Comparison of ENCODE assay signal across 26 mouse cellular contexts in the genomic region with DNA sequence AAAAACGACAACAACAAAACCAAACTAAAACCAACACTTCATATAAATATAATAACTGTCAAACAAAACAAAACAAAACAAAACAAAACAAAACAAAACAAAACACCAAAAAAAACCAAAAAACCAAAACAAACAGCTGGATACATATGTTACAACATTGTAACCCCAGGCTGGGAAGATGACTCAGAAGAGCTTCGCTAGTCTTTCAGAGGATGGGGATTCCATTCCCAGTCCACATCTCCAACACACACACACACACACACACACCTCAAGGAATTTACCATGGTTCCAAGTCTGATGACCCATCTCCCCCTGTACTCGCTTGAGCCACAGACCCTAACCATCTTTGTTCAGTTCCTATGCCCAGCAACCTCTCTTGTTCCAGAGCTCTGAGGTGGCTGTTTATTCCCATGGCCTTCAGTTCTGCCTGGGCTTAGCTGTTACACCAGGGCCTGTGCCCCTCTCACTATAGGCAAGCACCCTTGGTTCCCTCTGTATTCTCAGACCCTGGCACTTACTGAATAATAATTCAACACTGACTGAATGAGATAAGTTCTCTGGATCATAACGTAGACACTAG. TPM values are rescaled to one million over a fixed set of nuclear protein-coding genes. Genes with fewer than 3 reads are reported as not detected.
A peak's percentile ranks its signal among the peaks of the same experiment; 100 is the strongest.
DNase-seq lines count a peak whose midpoint lies in the region; ATAC-seq lines count a peak whose summit lies in the region.
"Had no signal": no experiment of that assay in that cellular context is flagged by ENCODE, and none has a peak within 500 bp of the region (broad histone marks: within the 10 kb centered on the region; RNA-seq: fewer than 3 reads in every experiment).

No protein-coding gene starts in this region.

- WGBS in heart, embryonic 13.5 days = 79% methylated on average over 4 of the region's 4 CpGs

- H3K4me3 ChIP-seq in heart, embryonic 13.5 days = no peak overlapping the region
- H3K4me3 ChIP-seq: embryonic facial prominence, embryonic 10.5 days; forebrain, embryonic 13.5 days; intestine, embryonic 15.5 days; kidney, embryonic 15.5 days; limb, embryonic 13.5 days; midbrain, embryonic 13.5 days; neural tube, embryonic 13.5 days had no signal

- no peaks in the 10 kb centered on the region for H3K36me3 ChIP-seq in heart, embryonic 13.5 days
- H3K36me3 ChIP-seq: embryonic facial prominence, embryonic 10.5 days; intestine, embryonic 15.5 days; kidney, embryonic 15.5 days; limb, embryonic 13.5 days; midbrain, embryonic 13.5 days; neural tube, embryonic 13.5 days had no signal

- 0 out of 2 replicates have a peak overlapping the region, but pooled peaks have one; percentile 39 for H3K27ac ChIP-seq in heart, embryonic 13.5 days (replicated peaks)
- H3K27ac ChIP-seq: embryonic facial prominence, embryonic 10.5 days; forebrain, embryonic 13.5 days; hindbrain, embryonic 14.5 days; intestine, embryonic 15.5 days; kidney, embryonic 15.5 days; limb, embryonic 13.5 days; midbrain, embryonic 13.5 days; neural tube, embryonic 13.5 days had no signal

- DNase-seq in heart, adult 18-20 months = no peak
- peak; percentile 0 for DNase-seq in ovary, postnatal 36 days (ENCODE audit: low spot score)
- DNase-seq in ovary, postnatal 10 days (ENCODE audit: low spot score) = no peak
- peak; percentile 53 for DNase-seq in NIH3T3 (ENCODE audit: low read depth)
- peak; percentile 31 for DNase-seq in testis, postnatal 10 days (ENCODE audit: low spot score)
- DNase-seq in right cerebral cortex, adult 18-20 months = no peak
- DNase-seq: right cerebral cortex, postnatal 14 days; spleen, adult 18-20 months; thymus, postnatal 14 days had no signal

- peaks cover 5% of the 10 kb centered on the region; the same call in 1 of the 2 replicates for H3K27me3 ChIP-seq in heart, embryonic 13.5 days (replicated peaks)
- H3K27me3 ChIP-seq: forebrain, embryonic 13.5 days; intestine, embryonic 15.5 days; kidney, embryonic 15.5 days; limb, embryonic 13.5 days; neural tube, embryonic 13.5 days; Patski had no signal

- H3K9me3 ChIP-seq in heart, embryonic 13.5 days = no peaks in the 10 kb centered on the region
- H3K9me3 ChIP-seq: embryonic facial prominence, embryonic 10.5 days; forebrain, embryonic 13.5 days; intestine, embryonic 15.5 days; kidney, embryonic 15.5 days; limb, embryonic 13.5 days; midbrain, embryonic 13.5 days; neural tube, embryonic 13.5 days had no signal

- no peak overlapping the region for H3K4me2 ChIP-seq in heart, embryonic 13.5 days
- H3K4me2 ChIP-seq: forebrain, embryonic 13.5 days; hindbrain, embryonic 14.5 days; intestine, embryonic 15.5 days; kidney, embryonic 15.5 days; limb, embryonic 13.5 days; midbrain, embryonic 13.5 days; neural tube, embryonic 13.5 days had no signal

- no peak overlapping the region for H3K9ac ChIP-seq in heart, embryonic 13.5 days
- H3K9ac ChIP-seq: forebrain, embryonic 13.5 days; hindbrain, embryonic 14.5 days; intestine, embryonic 15.5 days; kidney, embryonic 15.5 days; limb, embryonic 13.5 days; midbrain, embryonic 13.5 days; neural tube, embryonic 13.5 days had no signal

- H3K4me1 ChIP-seq in heart, embryonic 13.5 days = peaks cover 19% of the 10 kb centered on the region
- H3K4me1 ChIP-seq: forebrain, embryonic 13.5 days; midbrain, embryonic 13.5 days; neural tube, embryonic 13.5 days had no signal

- no peak for ATAC-seq in heart, embryonic 13.5 days (ENCODE audit: extremely low read depth, insufficient number of reproducible peaks, low FRiP score, low TSS enrichment)
- ATAC-seq: forebrain, embryonic 13.5 days; intestine, embryonic 15.5 days; midbrain, embryonic 13.5 days had no signal

RNA-seq across cellular contexts. Expression of gene Ephx1, which starts 11.6 kb away (rescaled TPM):
- 5.6 and 6.0 TPM in 2 replicates for polyA plus RNA-seq in heart, embryonic 13.5 days (2015; fragmentation: Nextera tagmentation; extraction: Ambion mirVana)
- total RNA-seq in heart, adult 18-20 months (2021) = 10 to 100 TPM; 28.7 to 37.5 TPM

RNA-seq across cellular contexts. Expression of gene 9130409I23Rik, which starts 41.9 kb away (rescaled TPM):
- not detected in 2 replicates for polyA plus RNA-seq in heart, embryonic 13.5 days (2015; fragmentation: Nextera tagmentation; extraction: Ambion mirVana)
- total RNA-seq in heart, adult 18-20 months (2021) = not detected
- total RNA-seq: common myeloid progenitor, adult 5-6 weeks; gastrocnemius, postnatal 4 days; heart, postnatal 25 days; layer of hippocampus, postnatal 14 days; left cerebral cortex, postnatal 10 days; megakaryocyte, adult 5-6 weeks had no signal
- polyA plus RNA-seq: embryonic facial prominence, embryonic 10.5 days; forebrain, embryonic 13.5 days; hindbrain, embryonic 14.5 days; intestine, embryonic 15.5 days; kidney, embryonic 15.5 days; large intestine, adult 2 months; limb, embryonic 13.5 days; neural tube, embryonic 13.5 days had no signal

Comparison
In these comparisons a context has a peak if more than half of its experiments do, and no peak if none do; other contexts are left out.
1. DNase-seq: peak in ovary, postnatal 36 days (single experiment), NIH3T3 (single experiment) and testis, postnatal 10 days (single experiment); none in heart, adult 18-20 months (0 of 2), ovary, postnatal 10 days (single experiment) and right cerebral cortex, adult 18-20 months (single experiment).